Mouse (Mus musculus) hindbrain, embryonic 11.5 days (tissue): Measurements from ENCODE around the gene Nmur1. TPM values are rescaled to one million over a fixed set of nuclear protein-coding genes. Genes with fewer than 3 reads are reported as not detected.
A peak's percentile ranks its signal among the peaks of the same experiment; 100 is the strongest.

Source experiments
- ATAC-seq: fragments of 200-750 bp; cut with Nextera tagmentation; 2 replicates; pipeline ENCODE4 v1.8.0; 2017; ENCODE audit warnings: mild to moderate bottlenecking, moderate TSS enrichment, moderate library complexity; ENCODE audit not compliant: low FRiP score
- DNase-seq: peaks from one replicate; pipeline ENCODE4 v3.0.0-alpha.2; 2015; ENCODE audit warnings: low spot score
- H3K27ac ChIP-seq: fragments of 300-500 bp; sonication (generic); 2 replicates; pipeline ENCODE4 v1.5.1; 2014; ENCODE audit warnings: mild to moderate bottlenecking, low read depth, low read length
- H3K27me3 ChIP-seq: fragments of 300-500 bp; sonication (generic); 2 replicates; pipeline ENCODE4 v1.6.1; 2014; ENCODE audit warnings: mild to moderate bottlenecking, low read length, moderate library complexity, mixed read lengths; ENCODE audit not compliant: control insufficient read depth, insufficient read depth
- H3K36me3 ChIP-seq: fragments of 300-500 bp; sonication (generic); 2 replicates; pipeline ENCODE4 v1.6.1; 2014; ENCODE audit warnings: mild to moderate bottlenecking, low read length, moderate library complexity, mixed read lengths; ENCODE audit not compliant: control insufficient read depth, insufficient read depth
- H3K4me1 ChIP-seq: fragments of 300-500 bp; sonication (generic); replicated peaks from 2 replicates; pipeline ENCODE4 v1.6.1; 2014; ENCODE audit warnings: low read length, mixed read lengths; ENCODE audit not compliant: control insufficient read depth, insufficient read depth
- H3K4me2 ChIP-seq: fragments of 300-500 bp; sonication (generic); replicated peaks from 2 replicates; pipeline ENCODE4 v1.6.1; 2014; ENCODE audit warnings: mild to moderate bottlenecking, low read depth, low read length
- H3K4me3 ChIP-seq: fragments of 300-500 bp; sonication (generic); 2 replicates; pipeline ENCODE4 v1.5.1; 2014; ENCODE audit warnings: low read depth, low read length
- H3K9ac ChIP-seq: fragments of 300-500 bp; sonication (generic); 2 replicates; pipeline ENCODE4 v1.6.1; 2014; ENCODE audit warnings: low read depth, low read length
- H3K9me3 ChIP-seq: fragments of 300-500 bp; sonication (generic); 2 replicates; pipeline ENCODE4 v1.6.1; 2016; ENCODE audit warnings: low read length; ENCODE audit not compliant: control insufficient read depth
- WGBS: fragments of 180-500 bp; shearing (Covaris S2); extraction: QIAGEN DNeasy Blood & Tissue Kit; methylation state at CpG from one replicate; pipeline ENCODE4 v1.1.7; 2014; 5-methylcytosine and 5-hydroxymethylcytosine counted together
- polyA plus RNA-seq: library from polyadenylated mRNA; unstranded; fragments of >200 nt; fragmentation: Nextera tagmentation; extraction: Ambion mirVana; gene quantifications from 2 replicates; pipeline ENCODE4 v1.2.1, GENCODE M21; 2014

Gene Nmur1
- polyA plus RNA-seq, 1 experiment from 2014 or later = not detected

- Histone ChIP-seq H3K9ac (no peak overlapping the region), H3K4me2 (no peak overlapping the region), H3K36me3 (no peaks in the 10 kb centered on the region), H3K27ac (no peak overlapping the region), H3K27me3 (no peaks in the 10 kb centered on the region), H3K9me3 (no peaks in the 10 kb centered on the region), H3K4me3 (no peak overlapping the region), H3K4me1 (no peaks in the 10 kb centered on the region)
- ATAC-seq (no peak), DNase-seq (no peak)
- WGBS = 95% methylated on average over 3 of the region's 3 CpGs
These were observed 32.8 kb downstream of the Nmur1 start for GRCm38 (mm10) chr1:86393219-86393618.

GRCm38 (mm10) chr1:86391425-86391824 is 34.6 kb downstream of the Nmur1 start:
- no peaks in the 10 kb centered on the region for H3K36me3 ChIP-seq
- H3K4me3 ChIP-seq = no peak overlapping the region
- no peak for ATAC-seq
- H3K9me3 ChIP-seq = no peaks in the 10 kb centered on the region
- no peak overlapping the region for H3K4me2 ChIP-seq
- H3K4me1 ChIP-seq = no peaks in the 10 kb centered on the region
- no peak for DNase-seq
- H3K27ac ChIP-seq = no peak overlapping the region
- H3K27me3 ChIP-seq = no peaks in the 10 kb centered on the region
- H3K9ac ChIP-seq = no peak overlapping the region
- WGBS = 65% methylated on average over 2 of the region's 2 CpGs

GRCm38 (mm10) chr1:86389230-86389629 is 36.8 kb downstream of the Nmur1 start:
- Histone ChIP-seq H3K4me1 (no peaks in the 10 kb centered on the region), H3K27ac (no peak overlapping the region), H3K9ac (no peak overlapping the region), H3K27me3 (no peaks in the 10 kb centered on the region), H3K36me3 (no peaks in the 10 kb centered on the region), H3K4me3 (no peak overlapping the region), H3K9me3 (no peaks in the 10 kb centered on the region), H3K4me2 (no peak overlapping the region)
- DNase-seq = peak; percentile 87
- WGBS = 3% methylated on average over 11 of the region's 11 CpGs
- ATAC-seq = peak; percentile 53; the same call in 1 of the 2 replicates

GRCm38 (mm10) chr1:86381027-86381426 is 45.0 kb downstream of the Nmur1 start:
- H3K4me3 ChIP-seq = no peak overlapping the region
- no peak overlapping the region for H3K4me2 ChIP-seq
- 33% methylated on average over 13 of the region's 13 CpGs for WGBS
- ATAC-seq (no peak), DNase-seq (peak; percentile 64)
- no peak overlapping the region for H3K27ac ChIP-seq
- no peaks in the 10 kb centered on the region for H3K9me3 ChIP-seq
- no peak overlapping the region for H3K9ac ChIP-seq
- H3K36me3 ChIP-seq = no peaks in the 10 kb centered on the region
- no peaks in the 10 kb centered on the region for H3K4me1 ChIP-seq
- no peaks in the 10 kb centered on the region for H3K27me3 ChIP-seq

GRCm38 (mm10) chr1:86379161-86379569 is 46.9 kb downstream of the Nmur1 start:
- H3K4me2 ChIP-seq = no peak overlapping the region
- H3K27ac ChIP-seq = no peak overlapping the region
- 73% methylated on average over 9 of the region's 9 CpGs for WGBS
- H3K36me3 ChIP-seq = no peaks in the 10 kb centered on the region
- ATAC-seq (no peak), DNase-seq (no peak)
- no peaks in the 10 kb centered on the region for H3K27me3 ChIP-seq
- H3K9ac ChIP-seq = no peak overlapping the region; the same call in 1 of the 2 replicates
- no peaks in the 10 kb centered on the region for H3K9me3 ChIP-seq
- H3K4me3 ChIP-seq = no peak overlapping the region
- H3K4me1 ChIP-seq = no peaks in the 10 kb centered on the region

- Histone ChIP-seq H3K27ac (no peak overlapping the region), H3K4me3 (no peak overlapping the region), H3K27me3 (no peaks in the 10 kb centered on the region), H3K9ac (no peak overlapping the region), H3K36me3 (no peaks in the 10 kb centered on the region), H3K9me3 (no peaks in the 10 kb centered on the region), H3K4me1 (no peaks in the 10 kb centered on the region), H3K4me2 (no peak overlapping the region)
- 78% methylated on average over 5 of the region's 6 CpGs for WGBS
- no peak for ATAC-seq
- no peak for DNase-seq
These were observed 47.4 kb downstream of the Nmur1 start for GRCm38 (mm10) chr1:86378662-86379061.

GRCm38 (mm10) chr1:86376354-86376753 is 49.7 kb downstream of the Nmur1 start:
- no peak overlapping the region for H3K4me3 ChIP-seq
- DNase-seq (no peak), ATAC-seq (no peak)
- no peaks in the 10 kb centered on the region for H3K27me3 ChIP-seq
- H3K9me3 ChIP-seq = no peaks in the 10 kb centered on the region
- H3K4me1 ChIP-seq = no peaks in the 10 kb centered on the region
- no peak overlapping the region for H3K27ac ChIP-seq
- H3K4me2 ChIP-seq = no peak overlapping the region
- no peaks in the 10 kb centered on the region for H3K36me3 ChIP-seq
- WGBS = 83% methylated on average over 5 of the region's 5 CpGs
- no peak overlapping the region for H3K9ac ChIP-seq

GRCm38 (mm10) chr1:86371997-86372396 is 54.0 kb downstream of the Nmur1 start:
- no peaks in the 10 kb centered on the region for H3K36me3 ChIP-seq
- ATAC-seq = no peak
- H3K4me1 ChIP-seq = no peaks in the 10 kb centered on the region
- H3K27me3 ChIP-seq = no peaks in the 10 kb centered on the region
- no peaks in the 10 kb centered on the region for H3K9me3 ChIP-seq
- H3K4me2 ChIP-seq = no peak overlapping the region
- WGBS = 50% methylated on average over 10 of the region's 10 CpGs
- H3K4me3 ChIP-seq = no peak overlapping the region
- H3K9ac ChIP-seq = no peak overlapping the region
- peak; percentile 70 for DNase-seq
- H3K27ac ChIP-seq = no peak overlapping the region

- Histone ChIP-seq H3K4me2 (no peak overlapping the region), H3K4me3 (no peak overlapping the region), H3K4me1 (no peaks in the 10 kb centered on the region), H3K27ac (no peak overlapping the region), H3K9ac (no peak overlapping the region), H3K9me3 (no peaks in the 10 kb centered on the region), H3K27me3 (no peaks in the 10 kb centered on the region), H3K36me3 (no peaks in the 10 kb centered on the region)
- WGBS = 72% methylated on average over 4 of the region's 4 CpGs
- DNase-seq = no peak
- ATAC-seq = no peak
These were observed 57.9 kb downstream of the Nmur1 start for GRCm38 (mm10) chr1:86368086-86368485.
